Mouse (Mus musculus) skeletal muscle tissue, postnatal 0 days (tissue): ENCODE measurements around the gene Akap13. TPM values are rescaled to one million over a fixed set of nuclear protein-coding genes. Genes with fewer than 3 reads are reported as not detected.

ENCODE experiments used
- microRNA-seq, 2 experiments: library from miRNA; unstranded; fragments of <30 nt; microRNA quantifications; one replicate each; pipeline ENCODE4; 2016
- polyA plus RNA-seq: library from polyadenylated mRNA; unstranded; fragments of >200 nt; fragmentation: Nextera tagmentation; extraction: Ambion mirVana; gene quantifications from 2 replicates; pipeline ENCODE4 v1.2.1, GENCODE M21; 2015

Gene Akap13
- 41.0 and 43.3 TPM in 2 replicates for polyA plus RNA-seq

GRCm38 (mm10) chr7:75455223-75456151 lies at the start of gene Akap13:
Gene Akap13 (plus strand): TSS chr7:75455534.

Small RNAs within 50 kb of the gene (microRNA-seq; reads per million reads assigned to microRNA genes)
- 0 reads per million in 2 experiments for gene Gm23251

Other genes with a start within 250 kb of the Akap13 start
- gene Sv2b, start 146.3 kb upstream of the Akap13 start, polyA plus RNA-seq = 2.1 and 2.2 TPM in 2 replicates